Mouse (Mus musculus) kidney, postnatal 0 days (tissue): Measurements from ENCODE around the gene Atp1a2. TPM values are rescaled to one million over a fixed set of nuclear protein-coding genes. Genes with fewer than 3 reads are reported as not detected.
A peak's percentile ranks its signal among the peaks of the same experiment; 100 is the strongest.

Experiments
- ATAC-seq: fragments of 200-750 bp; cut with Nextera tagmentation; replicated peaks from 2 replicates; pipeline ENCODE4 v1.8.0; 2017; ENCODE audit warnings: low read depth, moderate number of reproducible peaks, moderate TSS enrichment, moderate library complexity; ENCODE audit not compliant: low FRiP score
- DNase-seq: peaks from one replicate; pipeline ENCODE4 v3.0.0-alpha.2; 2016; ENCODE audit warnings: low spot score
- H3K27ac ChIP-seq: fragments of 300-500 bp; sonication (generic); 2 replicates; pipeline ENCODE4 v1.5.1; 2014; ENCODE audit warnings: mild to moderate bottlenecking
- H3K27me3 ChIP-seq: fragments of 300-500 bp; sonication (generic); 2 replicates; pipeline ENCODE4 v1.6.1; 2014; ENCODE audit warnings: low read length, mixed read lengths; ENCODE audit not compliant: insufficient read depth
- H3K36me3 ChIP-seq: fragments of 300-500 bp; sonication (generic); 2 replicates; pipeline ENCODE4 v1.6.1; 2014; ENCODE audit warnings: low read length, mixed read lengths; ENCODE audit not compliant: insufficient read depth
- H3K4me1 ChIP-seq: fragments of 300-500 bp; sonication (generic); replicated peaks from 2 replicates; pipeline ENCODE4 v1.6.1; 2014; ENCODE audit warnings: antibody characterized with exemption, low read length, mixed read lengths; ENCODE audit not compliant: insufficient read depth
- H3K4me2 ChIP-seq: fragments of 300-500 bp; sonication (generic); 2 replicates; pipeline ENCODE4 v1.6.1; 2014; ENCODE audit warnings: mild to moderate bottlenecking, low read length, moderate library complexity, mixed read lengths
- H3K4me3 ChIP-seq: fragments of 300-500 bp; sonication (generic); replicated peaks from 2 replicates; pipeline ENCODE4 v1.5.1; 2014; ENCODE audit warnings: low read depth, low read length
- H3K9ac ChIP-seq: fragments of 300-500 bp; sonication (generic); 2 replicates; pipeline ENCODE4 v1.6.1; 2014; ENCODE audit warnings: low read depth, low read length
- H3K9me3 ChIP-seq: fragments of 300-500 bp; sonication (generic); replicated peaks from 2 replicates; pipeline ENCODE4 v1.6.1; 2016; ENCODE audit warnings: low read length, inconsistent platforms, mixed read lengths
- CTCF ChIP-seq: IDR thresholded peaks from 2 replicates; pipeline ENCODE4 v1.5.1; 2016; ENCODE audit warnings: antibody characterized with exemption, low read depth, mild to moderate bottlenecking, moderate library complexity
- WGBS: fragments of 180-500 bp; shearing (Covaris S2); extraction: QIAGEN DNeasy Blood & Tissue Kit; methylation state at CpG from one replicate; pipeline ENCODE4 v1.1.7; 2014; 5-methylcytosine and 5-hydroxymethylcytosine counted together
- polyA plus RNA-seq: library from polyadenylated mRNA; unstranded; fragments of >200 nt; fragmentation: Nextera tagmentation; extraction: Ambion mirVana; gene quantifications from 2 replicates; pipeline ENCODE4 v1.2.1, GENCODE M21; 2015

The Atp1a2 gene
- polyA plus RNA-seq, 1 experiment from 2014 or later: 1.6 TPM

DNA sequence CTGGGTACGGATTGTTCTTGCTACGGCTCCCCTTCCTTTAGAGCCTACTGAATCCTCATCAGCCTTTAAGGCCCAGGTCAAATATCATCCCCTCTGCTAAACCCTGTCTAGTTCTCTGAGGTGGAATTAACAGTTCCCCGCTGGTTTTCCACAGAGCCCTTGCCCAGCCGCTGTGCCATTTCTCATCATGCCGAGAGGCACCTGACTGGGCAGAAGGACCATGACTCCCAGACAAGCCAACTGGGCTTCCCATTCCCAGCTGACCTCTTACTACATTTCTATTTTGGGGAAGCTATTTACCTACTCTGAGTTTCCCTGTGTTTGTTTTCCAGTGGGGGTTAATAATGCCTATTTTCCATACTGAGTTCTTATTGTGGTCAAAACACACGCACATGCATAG lies 14.8 kb downstream of the Atp1a2 start:
- H3K9ac ChIP-seq: no peak overlapping the region
- ATAC-seq: no peak
- no peaks in the 10 kb centered on the region for H3K9me3 ChIP-seq
- H3K27me3 ChIP-seq: no peaks in the 10 kb centered on the region
- TF ChIP-seq CTCF: no peak
- DNase-seq: no peak
- WGBS: 88% methylated on average over 6 of the region's 6 CpGs
- no peak overlapping the region for H3K27ac ChIP-seq
- H3K4me3 ChIP-seq: no peak overlapping the region
- no peaks in the 10 kb centered on the region for H3K36me3 ChIP-seq
- no peak overlapping the region for H3K4me2 ChIP-seq
- no peaks in the 10 kb centered on the region for H3K4me1 ChIP-seq

DNA sequence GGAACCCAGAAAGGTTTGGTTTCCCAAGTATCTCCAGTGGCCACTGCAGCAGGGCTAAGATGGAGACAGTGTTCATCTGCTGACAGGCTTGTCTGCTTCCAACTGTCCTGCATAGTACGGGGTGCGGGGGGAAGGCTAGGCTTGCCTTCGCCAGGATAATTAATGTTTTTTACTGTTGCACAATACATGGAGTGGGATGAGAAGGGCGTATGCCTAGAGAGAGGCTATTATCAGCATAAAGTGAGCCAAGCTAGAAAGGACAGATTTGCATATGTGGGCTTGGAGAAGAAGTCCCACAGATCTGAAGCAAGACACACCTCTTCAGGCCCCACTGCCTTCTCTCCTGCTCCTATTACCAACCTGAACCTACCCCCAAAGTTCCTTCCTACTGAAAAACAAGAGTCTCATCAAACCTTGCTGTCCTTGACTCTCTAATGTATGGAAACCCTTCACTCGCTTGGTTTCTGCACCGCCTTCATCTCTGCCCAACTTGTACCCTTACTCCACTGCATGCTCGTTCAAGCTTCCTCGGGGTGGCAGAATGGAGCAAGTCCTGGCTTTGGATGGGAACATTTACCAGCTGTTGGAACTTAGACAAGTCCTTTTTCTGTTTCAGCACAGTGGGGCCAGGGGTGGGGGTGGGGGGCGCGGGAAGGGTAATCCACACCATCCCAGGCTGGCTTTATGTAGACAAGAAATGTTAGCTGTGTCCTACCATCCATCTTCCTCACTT lies 16.2 kb downstream of the Atp1a2 start:
- H3K9ac ChIP-seq: no peak overlapping the region
- no peak overlapping the region for H3K27ac ChIP-seq
- DNase-seq (no peak), ATAC-seq (no peak)
- TF ChIP-seq CTCF: peak; percentile 27; the same call in 1 of the 2 replicates
- no peaks in the 10 kb centered on the region for H3K36me3 ChIP-seq
- H3K4me3 ChIP-seq: no peak overlapping the region
- WGBS: 62% methylated on average over 10 of the region's 10 CpGs
- no peaks in the 10 kb centered on the region for H3K27me3 ChIP-seq
- H3K9me3 ChIP-seq: no peaks in the 10 kb centered on the region
- H3K4me2 ChIP-seq: no peak overlapping the region
- no peaks in the 10 kb centered on the region for H3K4me1 ChIP-seq

DNA sequence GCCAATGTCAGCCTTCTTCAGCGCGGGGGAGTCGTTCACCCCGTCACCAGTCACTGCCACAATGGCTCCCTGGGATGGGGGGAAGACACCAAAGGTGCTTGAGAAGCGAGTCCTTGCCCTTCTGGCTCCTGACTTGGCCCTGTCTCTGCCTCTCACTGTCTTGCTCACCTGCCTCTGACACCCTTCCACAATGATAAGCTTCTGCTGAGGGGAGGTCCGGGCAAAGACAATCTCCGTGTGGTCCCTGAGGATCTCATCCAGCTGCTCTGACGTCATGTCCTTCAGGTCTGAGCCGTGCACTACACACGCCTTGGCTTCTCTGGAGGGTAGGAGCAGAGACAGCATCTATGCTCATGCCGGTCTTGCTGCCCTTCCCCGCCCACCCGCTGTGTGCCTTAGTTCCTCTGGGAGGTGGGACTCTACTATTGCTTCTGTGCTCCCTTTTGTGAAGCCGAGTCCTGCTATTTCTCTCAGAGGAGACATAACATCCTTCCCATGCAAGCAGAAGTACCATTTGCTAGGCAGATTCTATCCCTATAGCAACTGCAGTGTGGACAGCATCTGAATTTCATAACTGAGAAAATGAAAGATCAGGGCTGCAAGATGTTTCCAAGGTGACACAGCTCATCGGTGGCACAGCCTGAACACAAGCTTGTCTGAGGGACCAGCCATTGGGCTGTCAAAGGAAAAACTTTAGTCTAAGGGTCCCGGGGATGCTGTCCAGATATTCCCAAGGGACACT lies 17.9 kb downstream of the Atp1a2 start:
- 83% methylated on average over 16 of the region's 16 CpGs for WGBS

DNA sequence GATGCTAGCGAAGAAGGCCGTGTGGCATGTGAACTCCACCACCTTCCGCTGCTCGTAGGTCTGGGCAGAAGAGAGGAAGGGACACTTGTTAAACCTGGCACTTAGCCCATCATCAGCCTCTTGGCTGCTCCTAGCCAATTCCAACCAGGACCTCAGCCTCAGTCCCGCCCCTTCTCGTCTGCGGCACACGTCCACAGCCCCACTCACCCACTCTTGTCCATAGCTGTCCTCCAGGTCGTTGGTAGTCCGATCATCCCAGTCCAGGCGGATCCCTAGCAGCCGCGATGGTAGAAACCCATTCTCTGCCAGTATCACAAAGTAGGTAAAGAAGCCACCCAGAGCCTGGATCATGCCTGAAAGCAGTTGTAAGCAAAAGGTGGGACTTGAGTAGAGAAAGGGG lies 19.5 kb downstream of the Atp1a2 start:
- H3K9me3 ChIP-seq: no peaks in the 10 kb centered on the region
- TF ChIP-seq CTCF: no peak
- H3K36me3 ChIP-seq: no peaks in the 10 kb centered on the region
- no peak for DNase-seq
- no peak overlapping the region for H3K27ac ChIP-seq
- H3K9ac ChIP-seq: no peak overlapping the region
- no peaks in the 10 kb centered on the region for H3K27me3 ChIP-seq
- H3K4me1 ChIP-seq: no peaks in the 10 kb centered on the region
- WGBS: 92% methylated on average over 13 of the region's 13 CpGs
- H3K4me3 ChIP-seq: no peak overlapping the region
- H3K4me2 ChIP-seq: no peak overlapping the region
- no peak for ATAC-seq

More for the DNA sequence above, 17.9 kb downstream of the Atp1a2 start:
- Histone ChIP-seq H3K9ac (no peak overlapping the region), H3K27ac (no peak overlapping the region), H3K4me3 (no peak overlapping the region), H3K27me3 (no peaks in the 10 kb centered on the region), H3K4me1 (no peaks in the 10 kb centered on the region), H3K9me3 (no peaks in the 10 kb centered on the region), H3K36me3 (no peaks in the 10 kb centered on the region), H3K4me2 (no peak overlapping the region)
- TF ChIP-seq CTCF: no peak
- ATAC-seq: no peak
- DNase-seq: no peak

DNA sequence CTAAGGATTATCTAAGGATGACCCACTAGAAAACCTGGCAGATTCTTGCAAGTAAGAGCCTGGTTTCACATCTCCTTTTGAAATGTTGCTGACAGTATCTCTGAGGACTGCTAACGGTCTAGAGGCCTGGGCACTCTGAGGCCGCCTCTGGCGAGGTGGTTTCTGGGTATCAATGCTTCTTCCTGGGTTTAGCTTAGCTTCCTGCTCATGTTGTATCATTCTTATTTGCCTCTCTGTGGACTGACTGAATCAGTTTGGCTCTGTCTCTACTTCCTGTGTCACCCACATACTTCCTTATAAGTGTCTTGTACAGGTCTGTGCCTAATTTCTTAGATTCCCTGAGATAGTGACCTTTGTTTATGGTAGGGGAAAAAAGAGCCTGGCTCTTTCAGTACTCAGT lies 20.7 kb downstream of the Atp1a2 start:
- Histone ChIP-seq H3K4me3 (no peak overlapping the region), H3K4me2 (no peak overlapping the region), H3K27ac (no peak overlapping the region), H3K9ac (no peak overlapping the region), H3K27me3 (no peaks in the 10 kb centered on the region), H3K36me3 (no peaks in the 10 kb centered on the region), H3K9me3 (no peaks in the 10 kb centered on the region), H3K4me1 (no peaks in the 10 kb centered on the region)
- TF ChIP-seq CTCF: no peak
- no peak for ATAC-seq
- DNase-seq: no peak
- 69% methylated on average over 3 of the region's 3 CpGs for WGBS

DNA sequence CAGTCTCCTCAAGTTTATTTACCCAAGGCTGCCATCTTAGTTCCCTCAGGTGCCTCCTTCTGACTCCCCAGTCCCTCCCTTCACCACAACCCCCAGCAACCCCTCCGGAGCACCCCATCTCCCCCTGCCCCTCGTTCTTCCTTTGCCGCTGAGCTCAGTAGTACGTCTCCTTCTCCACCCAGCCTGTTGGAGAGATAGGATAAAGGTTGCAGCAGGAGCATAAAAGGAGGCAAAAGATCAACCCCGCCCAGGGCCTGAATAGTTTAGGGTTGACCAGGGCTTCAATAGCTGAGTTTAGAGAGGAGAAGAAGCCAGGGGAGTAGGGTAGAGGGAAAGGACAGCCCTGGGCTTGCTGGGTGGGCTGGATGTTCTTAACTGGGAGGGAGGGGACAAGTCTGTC lies 23.3 kb downstream of the Atp1a2 start:
- Histone ChIP-seq H3K9me3 (no peaks in the 10 kb centered on the region), H3K4me2 (no peak overlapping the region), H3K9ac (no peak overlapping the region), H3K36me3 (no peaks in the 10 kb centered on the region), H3K27ac (no peak overlapping the region), H3K4me1 (no peaks in the 10 kb centered on the region), H3K4me3 (no peak overlapping the region), H3K27me3 (no peaks in the 10 kb centered on the region)
- TF ChIP-seq CTCF: no peak
- ATAC-seq: no peak
- DNase-seq: no peak
- WGBS: 75% methylated on average over 5 of the region's 5 CpGs
